Mouse (Mus musculus): ENCODE results near the gene Cyp4a32.

DNA sequence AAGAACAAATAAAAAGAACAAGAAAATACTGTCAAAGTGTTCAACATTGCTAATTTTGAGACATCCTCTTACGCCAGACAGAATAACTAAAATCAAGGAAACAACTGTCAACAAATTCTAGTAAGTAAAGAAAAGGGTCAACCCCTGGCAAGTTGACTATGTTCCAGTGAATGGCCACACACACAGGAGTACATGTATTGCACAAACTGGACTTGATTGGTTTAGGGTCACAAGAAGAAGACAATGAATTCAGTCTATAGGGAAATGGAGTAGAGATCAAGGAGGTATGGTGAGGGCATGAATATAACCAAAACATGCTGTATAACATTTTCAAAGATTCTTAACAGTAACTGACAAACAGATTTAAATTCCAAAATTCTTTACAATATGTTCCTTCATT, 4.4 kb upstream of the Cyp4a32 start:
- TF ChIP-seq POLR2A (IDR thresholded peaks at IDR 0.05; ENCODE audit: extremely low read depth, insufficient read depth, low read length) (no peak), CTCF (IDR thresholded peaks at IDR 0.05; ENCODE audit: extremely low read depth, insufficient read depth, low read length) (no peak)
